ENCODE assay signal across 15 mouse cellular contexts in genomic region chr1:64524661-64525060, GRCm38 (mm10).
"Had no signal": no experiment of that assay in that cellular context is flagged by ENCODE, and none has a peak within 500 bp of the region (broad histone marks: within the 10 kb centered on the region; RNA-seq: fewer than 3 reads in every experiment).

No protein-coding gene starts in this region.

- H3K27me3 ChIP-seq: kidney, embryonic 15.5 days; limb, embryonic 15.5 days; lung, embryonic 15.5 days; midbrain, embryonic 13.5 days had no signal

- H3K9me3 ChIP-seq: limb, embryonic 15.5 days; lung, embryonic 15.5 days; midbrain, embryonic 13.5 days had no signal

- H3K4me1 ChIP-seq: kidney, embryonic 15.5 days; midbrain, embryonic 13.5 days had no signal

- H3K9ac ChIP-seq: kidney, embryonic 15.5 days; limb, embryonic 15.5 days; lung, embryonic 15.5 days; midbrain, embryonic 13.5 days had no signal

- H3K36me3 ChIP-seq: limb, embryonic 15.5 days; midbrain, embryonic 13.5 days had no signal

- H3K4me3 ChIP-seq: kidney, embryonic 15.5 days; limb, embryonic 15.5 days; lung, embryonic 15.5 days; midbrain, embryonic 13.5 days had no signal

- H3K4me2 ChIP-seq: kidney, embryonic 15.5 days; limb, embryonic 15.5 days; lung, embryonic 15.5 days; midbrain, embryonic 13.5 days had no signal

- H3K27ac ChIP-seq: kidney, embryonic 15.5 days; limb, embryonic 15.5 days; lung, embryonic 15.5 days; macrophage; midbrain, embryonic 13.5 days had no signal

- ATAC-seq: intestine, embryonic 16.5 days; midbrain, embryonic 13.5 days had no signal

- DNase-seq: kidney, adult 2 months; kidney, postnatal 25 days; layer of hippocampus, adult 9-11 months; layer of hippocampus, postnatal 36 days; lung, postnatal 14 days; right cerebral cortex, adult 18-20 months; right cerebral cortex, postnatal 25 days; thymus, adult 18-20 months; thymus, postnatal 25 days had no signal
